In the genomic region with DNA sequence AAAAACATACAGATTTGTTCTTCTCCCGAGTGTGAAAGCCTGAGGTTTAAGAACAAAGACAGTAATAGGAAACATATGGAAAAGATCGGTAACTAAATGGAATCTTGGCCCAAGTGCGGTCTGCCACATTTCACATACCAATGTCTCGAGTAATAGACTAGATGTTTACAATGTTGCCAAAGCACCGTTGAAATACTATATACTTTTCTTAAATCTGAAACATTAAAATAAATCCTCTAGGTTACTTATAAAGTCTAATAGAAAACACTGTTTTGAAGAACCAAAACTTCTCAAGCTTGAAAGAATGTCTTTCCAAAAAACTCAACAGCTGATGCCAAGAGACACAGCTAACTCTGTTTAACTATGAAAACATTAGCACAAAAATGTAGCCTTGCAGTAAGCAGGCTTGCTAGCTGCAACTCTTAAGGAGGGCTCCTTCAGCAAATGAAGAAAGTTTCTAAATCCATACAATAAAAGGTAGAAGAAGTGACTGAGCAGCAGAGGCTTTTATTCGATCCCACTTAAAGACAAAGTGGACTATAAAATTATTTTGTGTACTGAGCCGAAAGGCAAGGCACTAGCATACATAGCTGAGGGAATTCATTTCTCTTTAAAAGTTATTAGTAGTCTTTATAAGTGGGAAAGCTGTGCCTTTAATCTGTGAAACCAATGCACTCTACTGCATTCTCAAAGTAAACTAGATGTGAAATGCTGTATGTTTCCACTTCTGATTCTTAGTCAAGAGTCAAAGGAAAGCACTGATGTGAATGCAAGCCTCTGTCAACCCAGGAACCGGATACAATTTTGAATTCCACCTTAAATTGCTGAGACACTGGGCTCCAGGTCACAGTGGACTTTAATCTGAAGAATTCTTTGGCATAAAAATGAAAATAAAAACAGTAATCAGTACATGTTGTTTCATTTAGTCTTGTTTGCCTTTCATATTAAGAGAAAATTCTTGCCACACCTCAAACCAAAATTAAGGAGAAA, we compare ENCODE assay signal across 12 mouse cellular contexts. TPM values are rescaled to one million over a fixed set of nuclear protein-coding genes. Genes with fewer than 3 reads are reported as not detected.
A peak's percentile ranks its signal among the peaks of the same experiment; 100 is the strongest.
DNase-seq lines count a peak whose midpoint lies in the region; ATAC-seq and TF ChIP-seq lines count a peak whose summit lies in the region.
"Had no signal": no experiment of that assay in that cellular context is flagged by ENCODE, and none has a peak within 500 bp of the region (broad histone marks: within the 10 kb centered on the region; RNA-seq: fewer than 3 reads in every experiment).

A gene (plus strand): TSS at position 922 of the 990 bp plus-strand sequence.

- no peak for TF ChIP-seq POLR2A in lung, adult 2 months (IDR thresholded peaks at IDR 0.05; ENCODE audit: borderline replicate concordance, extremely low read depth, low read depth, low read length)

- no peak for ATAC-seq in lung, embryonic 15.5 days (ENCODE audit: borderline replicate concordance, extremely low read depth, low FRiP score, low TSS enrichment)
- peak; percentile 71; the same call in 1 of the 2 replicates for ATAC-seq in embryonic facial prominence, embryonic 13.5 days (ENCODE audit: insufficient number of reproducible peaks, insufficient read depth, low FRiP score, low TSS enrichment, low read depth)
- no peak for ATAC-seq in kidney, embryonic 14.5 days (ENCODE audit: low FRiP score, low TSS enrichment)
- no peak for ATAC-seq in stomach, postnatal 0 days (ENCODE audit: low FRiP score, low TSS enrichment)
- ATAC-seq in midbrain, embryonic 14.5 days (ENCODE audit: low FRiP score, low TSS enrichment), result no peak
- ATAC-seq: liver, postnatal 0 days had no signal

- TF ChIP-seq CTCF in lung, adult 2 months (IDR thresholded peaks at IDR 0.05; ENCODE audit: insufficient read depth, low read length), result no peak
- TF ChIP-seq CTCF in stomach, postnatal 0 days (IDR thresholded peaks at IDR 0.05; ENCODE audit: low read depth), result no peak

- H3K4me1 ChIP-seq in lung, embryonic 15.5 days, result peaks cover 15% of the 10 kb centered on the region
- H3K4me1 ChIP-seq in lung, adult 2 months (ENCODE audit: control insufficient read depth, insufficient read depth, low read length), result no peaks in the 10 kb centered on the region
- H3K4me1 ChIP-seq in embryonic facial prominence, embryonic 13.5 days, result peaks cover 16% of the 10 kb centered on the region
- H3K4me1 ChIP-seq in kidney, embryonic 14.5 days (ENCODE audit: control insufficient read depth, insufficient read depth, low read length), result peaks cover 3% of the 10 kb centered on the region; the same call in 1 of the 2 replicates
- no peaks in the 10 kb centered on the region for H3K4me1 ChIP-seq in stomach, postnatal 0 days (replicated peaks; ENCODE audit: control insufficient read depth, insufficient read depth)
- H3K4me1 ChIP-seq in midbrain, embryonic 14.5 days (ENCODE audit: control insufficient read depth, insufficient read depth, low read length), result no peaks in the 10 kb centered on the region

- TF ChIP-seq EP300 in stomach, postnatal 0 days (optimal IDR thresholded peaks at IDR 0.05), result no peak

- no peaks in the 10 kb centered on the region for H3K36me3 ChIP-seq in lung, embryonic 15.5 days
- no peaks in the 10 kb centered on the region for H3K36me3 ChIP-seq in embryonic facial prominence, embryonic 13.5 days
- no peaks in the 10 kb centered on the region for H3K36me3 ChIP-seq in kidney, embryonic 14.5 days (ENCODE audit: control insufficient read depth, insufficient read depth, low read length)
- no peaks in the 10 kb centered on the region for H3K36me3 ChIP-seq in stomach, postnatal 0 days (ENCODE audit: control insufficient read depth, insufficient read depth, low read length)
- no peaks in the 10 kb centered on the region for H3K36me3 ChIP-seq in midbrain, embryonic 14.5 days (ENCODE audit: control insufficient read depth, insufficient read depth, low read length)

- no peak for DNase-seq in lung, adult 2 months
- DNase-seq in stomach, postnatal 0 days (ENCODE audit: low spot score), result no peak
- no peak for DNase-seq in adrenal gland, postnatal 36 days
- DNase-seq in midbrain, embryonic 14.5 days, result no peak
- DNase-seq: cerebellum, adult 9-11 months; liver, postnatal 0 days; thymus, postnatal 4 days had no signal

- peak within 1 kb of the TSS; percentile 82 for H3K27ac ChIP-seq in lung, embryonic 15.5 days
- H3K27ac ChIP-seq in embryonic facial prominence, embryonic 13.5 days, result peak within 1 kb of the TSS; percentile 95
- peak within 1 kb of the TSS; percentile 86 for H3K27ac ChIP-seq in kidney, embryonic 14.5 days (ENCODE audit: low read depth, low read length)
- H3K27ac ChIP-seq in stomach, postnatal 0 days (replicated peaks), result peak within 1 kb of the TSS; percentile 80
- H3K27ac ChIP-seq in midbrain, embryonic 14.5 days (replicated peaks; ENCODE audit: low read depth, low read length), result no peak within 1 kb of the TSS

- H3K4me2 ChIP-seq in lung, embryonic 15.5 days, result peak within 1 kb of the TSS; percentile 0; the same call in 1 of the 2 replicates
- peak within 1 kb of the TSS; percentile 31 for H3K4me2 ChIP-seq in embryonic facial prominence, embryonic 13.5 days
- no peak within 1 kb of the TSS for H3K4me2 ChIP-seq in kidney, embryonic 14.5 days (replicated peaks; ENCODE audit: low read depth, low read length)
- peak within 1 kb of the TSS; percentile 15; the same call in 1 of the 2 replicates for H3K4me2 ChIP-seq in stomach, postnatal 0 days (replicated peaks; ENCODE audit: low read depth)
- H3K4me2 ChIP-seq in midbrain, embryonic 14.5 days (ENCODE audit: low read length), result no peak within 1 kb of the TSS

- no peaks in the 10 kb centered on the region for H3K27me3 ChIP-seq in lung, embryonic 15.5 days
- no peaks in the 10 kb centered on the region for H3K27me3 ChIP-seq in embryonic facial prominence, embryonic 13.5 days
- no peaks in the 10 kb centered on the region for H3K27me3 ChIP-seq in kidney, embryonic 14.5 days (ENCODE audit: control insufficient read depth, insufficient read depth, low read length)
- H3K27me3 ChIP-seq in stomach, postnatal 0 days (ENCODE audit: control insufficient read depth, insufficient read depth, low read length), result no peaks in the 10 kb centered on the region
- H3K27me3 ChIP-seq in midbrain, embryonic 14.5 days (ENCODE audit: control insufficient read depth, insufficient read depth, low read length), result no peaks in the 10 kb centered on the region

- H3K4me3 ChIP-seq in lung, embryonic 15.5 days, result no peak within 1 kb of the TSS
- H3K4me3 ChIP-seq in lung, adult 2 months (replicated peaks; ENCODE audit: extremely low read depth, low read depth, low read length), result no peak within 1 kb of the TSS
- 0 out of 2 replicates have a peak within 1 kb of the TSS, but pooled peaks have one; percentile 1 for H3K4me3 ChIP-seq in embryonic facial prominence, embryonic 13.5 days
- no peak within 1 kb of the TSS for H3K4me3 ChIP-seq in kidney, embryonic 14.5 days (ENCODE audit: low read length)
- no peak within 1 kb of the TSS for H3K4me3 ChIP-seq in stomach, postnatal 0 days (ENCODE audit: low read depth, low read length)
- H3K4me3 ChIP-seq in midbrain, embryonic 14.5 days (replicated peaks; ENCODE audit: low read depth, low read length), result no peak within 1 kb of the TSS

- WGBS in lung, embryonic 15.5 days, result 41% methylated on average over 8 of the region's 8 CpGs
- 44% methylated on average over 8 of the region's 8 CpGs for WGBS in lung, adult 2 months
- 26% methylated on average over 8 of the region's 8 CpGs for WGBS in embryonic facial prominence, embryonic 13.5 days
- WGBS in kidney, embryonic 14.5 days, result 62% methylated on average over 8 of the region's 8 CpGs
- 36% methylated on average over 8 of the region's 8 CpGs for WGBS in stomach, postnatal 0 days
- 91% methylated on average over 8 of the region's 8 CpGs for WGBS in midbrain, embryonic 14.5 days

- H3K9me3 ChIP-seq in lung, embryonic 15.5 days, result no peaks in the 10 kb centered on the region
- H3K9me3 ChIP-seq in embryonic facial prominence, embryonic 13.5 days, result no peaks in the 10 kb centered on the region
- no peaks in the 10 kb centered on the region for H3K9me3 ChIP-seq in kidney, embryonic 14.5 days (ENCODE audit: control insufficient read depth, low read length)
- no peaks in the 10 kb centered on the region for H3K9me3 ChIP-seq in stomach, postnatal 0 days (ENCODE audit: control insufficient read depth, low read length)
- no peaks in the 10 kb centered on the region for H3K9me3 ChIP-seq in midbrain, embryonic 14.5 days (ENCODE audit: control insufficient read depth, low read length)

- no peak within 1 kb of the TSS for H3K9ac ChIP-seq in lung, embryonic 15.5 days
- H3K9ac ChIP-seq in embryonic facial prominence, embryonic 13.5 days, result no peak within 1 kb of the TSS
- H3K9ac ChIP-seq in kidney, embryonic 14.5 days (ENCODE audit: low read depth, low read length), result no peak within 1 kb of the TSS
- H3K9ac ChIP-seq in stomach, postnatal 0 days (ENCODE audit: low read length), result 0 out of 2 replicates have a peak within 1 kb of the TSS, but pooled peaks have one; percentile 19
- no peak within 1 kb of the TSS for H3K9ac ChIP-seq in midbrain, embryonic 14.5 days (replicated peaks; ENCODE audit: low read length)
- H3K9ac ChIP-seq: liver, postnatal 0 days had no signal

RNA-seq across cellular contexts. Expression of the gene that starts here (rescaled TPM):
- polyA plus RNA-seq in lung, embryonic 15.5 days (2015; fragmentation: Nextera tagmentation; extraction: Ambion mirVana), result 0.92 and 1.1 TPM in 2 replicates
- 0.23 and 0.73 TPM in 2 replicates for polyA plus RNA-seq in lung, adult 2 months (2012; rRNA removed)
- polyA plus RNA-seq in embryonic facial prominence, embryonic 13.5 days (2015; fragmentation: Nextera tagmentation; extraction: Ambion mirVana), result 14.6 and 18.8 TPM in 2 replicates
- 0.89 and 0.93 TPM in 2 replicates for polyA plus RNA-seq in kidney, embryonic 14.5 days (2014; fragmentation: Nextera tagmentation; extraction: Ambion mirVana)
- 0.30 and 0.36 TPM in 2 replicates for polyA plus RNA-seq in stomach, postnatal 0 days (2015; fragmentation: Nextera tagmentation; extraction: Ambion mirVana)
- total RNA-seq in adrenal gland, postnatal 36 days (2021), result 1 to 10 TPM; 4.1 to 4.4 TPM
- 0.30 TPM in 1 of 2 replicates, not detected in the other for polyA plus RNA-seq in midbrain, embryonic 14.5 days (2014; fragmentation: Nextera tagmentation; extraction: Ambion mirVana)
- total RNA-seq: hematopoietic stem cell, adult 5-6 weeks; neutrophil, adult 5-6 weeks had no signal

Comparison
In these comparisons a context has a peak if more than half of its experiments do, and no peak if none do; other contexts are left out.
1. H3K4me2 ChIP-seq: peak in lung, embryonic 15.5 days (single experiment), embryonic facial prominence, embryonic 13.5 days (single experiment) and stomach, postnatal 0 days (single experiment); none in kidney, embryonic 14.5 days (single experiment) and midbrain, embryonic 14.5 days (single experiment).